Mouse (Mus musculus): ENCODE results near the gene Ing5.
"Not testable (repeated sequence)": the region's sequence is repeated elsewhere in the genome, so short reads cannot be mapped to it uniquely, and the experiment has no call there.

Gene Ing5

GRCm38 (mm10) chr1:93803556-93804507 lies at the start of gene Ing5:
Gene Ing5, plus strand, starts transcription at chr1:93803965.
- DNase-seq (ENCODE audit: low spot score in 2 of 2) = peak; percentile 98 to 99

GRCm38 (mm10) chr1:93754573-93755290 lies 49.0 kb upstream of the Ing5 start, which contains the start of gene Thap4:
Gene Thap4, minus strand, starts transcription at chr1:93754864.
- DNase-seq (ENCODE audit: low spot score in 2 of 2) = peak; percentile 93

- DNase-seq (ENCODE audit: low spot score in 2 of 2) = peak in 1 of 2 experiments; percentile 13
These were observed 48.5 kb upstream of the Ing5 start for GRCm38 (mm10) chr1:93755291-93755610.

DNA sequence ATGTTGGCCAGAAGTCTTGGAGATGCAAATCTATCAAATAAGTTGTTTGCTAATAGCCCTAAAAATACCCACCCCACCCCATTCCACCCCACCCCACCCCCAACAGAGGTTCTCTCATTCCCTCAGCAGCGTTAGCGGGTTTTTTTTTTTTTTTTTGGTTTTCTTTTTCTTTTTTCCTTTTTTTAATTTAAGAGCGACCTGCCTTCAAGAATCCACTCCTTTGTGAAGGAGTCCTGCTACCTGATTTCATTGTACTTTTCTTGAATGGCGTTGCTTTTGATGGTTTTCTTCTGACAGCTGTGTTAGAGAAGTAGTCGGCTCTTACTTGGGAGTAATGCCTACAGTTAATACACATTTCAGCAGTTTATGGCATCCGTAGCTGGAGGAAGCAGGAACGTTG lies 48.1 kb upstream of the Ing5 start:
- DNase-seq (ENCODE audit: low spot score in 2 of 2) = no peak

GRCm38 (mm10) chr1:93756154-93756553 lies 47.6 kb upstream of the Ing5 start:
- no peak for DNase-seq (ENCODE audit: low spot score in 2 of 2)

DNA sequence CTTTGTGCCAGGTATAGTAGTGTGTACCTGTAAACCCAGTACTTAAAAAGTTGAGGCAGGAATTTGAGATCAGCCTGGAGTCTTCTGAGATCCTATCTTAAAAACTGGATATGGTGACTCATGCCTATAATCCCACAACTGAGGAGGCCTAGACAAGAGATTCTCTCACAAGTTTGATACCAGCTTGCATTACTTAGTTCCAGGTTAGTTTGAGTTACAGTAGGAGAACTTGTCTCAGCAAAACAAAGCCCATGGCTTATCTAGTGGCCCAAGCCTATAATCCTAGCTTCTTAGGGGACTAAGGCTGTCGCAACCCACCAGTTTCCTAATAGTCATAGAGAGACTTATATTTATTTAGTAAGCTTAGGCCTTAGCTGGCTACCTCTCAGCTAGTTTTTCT lies 43.7 kb upstream of the Ing5 start:
- DNase-seq (ENCODE audit: low spot score in 2 of 2) = no peak

DNA sequence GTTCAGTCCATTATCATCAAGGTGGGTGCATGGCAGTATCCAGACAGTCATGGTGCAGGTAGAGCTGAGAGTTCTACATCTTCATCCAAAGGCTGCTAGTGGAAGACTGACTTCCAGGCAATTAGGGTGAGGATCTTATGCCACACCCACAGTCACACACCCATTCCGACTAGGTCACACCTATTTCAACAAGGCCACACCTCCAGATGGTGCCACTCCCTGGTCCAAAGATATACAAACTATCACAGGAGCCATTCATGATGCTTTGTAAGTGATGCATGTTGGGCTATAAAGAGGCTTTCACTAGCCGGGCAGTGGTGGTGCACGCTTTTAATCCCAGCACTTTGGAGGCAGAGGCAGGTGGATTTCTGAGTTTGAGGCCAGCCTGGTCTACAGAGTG lies 40.2 kb upstream of the Ing5 start:
- DNase-seq (ENCODE audit: low spot score in 2 of 2) = not testable (repeated sequence)

DNA sequence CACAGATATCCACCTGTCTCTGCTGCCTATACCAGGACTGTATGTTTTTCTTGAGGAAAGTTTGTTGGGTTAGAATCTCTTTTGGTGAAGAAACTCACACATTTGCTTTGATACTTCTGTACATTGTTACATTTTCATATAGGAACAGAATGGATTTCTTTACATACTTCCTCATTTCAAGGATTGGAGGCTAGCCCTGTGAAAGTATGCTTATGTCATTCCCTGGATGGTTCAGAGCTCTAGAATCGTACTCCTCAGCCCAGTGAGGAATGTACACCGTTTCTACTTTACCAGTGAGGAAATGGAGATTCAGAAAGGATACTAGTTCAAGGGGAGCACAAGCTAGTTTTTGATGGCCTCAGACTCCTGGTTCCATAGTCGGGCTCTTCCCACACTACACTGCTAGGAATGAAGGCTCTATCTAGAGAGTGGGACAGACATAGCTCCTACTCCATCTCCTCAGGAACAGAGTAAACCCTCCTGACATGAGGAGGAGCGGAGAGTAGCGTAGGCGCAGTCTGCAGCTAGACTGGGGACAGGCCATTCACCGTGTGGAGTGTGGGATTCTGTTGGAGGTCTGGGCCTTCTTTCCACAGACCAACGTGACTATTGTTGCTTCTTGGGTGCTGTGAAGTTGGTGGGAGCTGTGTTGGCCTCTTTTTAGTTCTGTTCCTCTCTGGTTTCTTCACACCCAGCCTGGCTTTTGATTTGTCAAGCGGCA lies 38.7 kb upstream of the Ing5 start:
- DNase-seq (ENCODE audit: low spot score in 2 of 2) = peak in 1 of 2 experiments; percentile 22

DNA sequence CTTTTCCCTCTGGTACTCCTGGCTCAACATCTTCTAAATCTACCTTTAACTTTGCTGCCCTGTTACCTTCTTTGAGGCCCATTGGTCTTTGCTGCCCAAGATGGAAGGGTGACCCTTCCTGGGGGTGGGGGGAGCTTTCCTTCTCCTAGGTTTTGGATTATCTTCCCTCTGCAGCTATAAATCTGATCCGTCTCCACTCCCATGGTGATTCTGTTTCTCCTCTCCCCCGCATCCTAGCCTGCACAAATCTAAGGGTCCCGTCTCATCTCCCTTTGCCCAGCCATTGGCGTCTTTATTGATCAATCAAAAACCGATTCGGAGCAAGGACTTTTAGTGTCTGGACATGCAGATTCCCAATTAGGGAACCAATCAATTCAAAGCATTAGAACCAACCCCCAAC lies 36.2 kb upstream of the Ing5 start:
- DNase-seq (ENCODE audit: low spot score in 2 of 2) = no peak

- DNase-seq (ENCODE audit: low spot score in 2 of 2) = no peak
These were observed 33.9 kb upstream of the Ing5 start for GRCm38 (mm10) chr1:93769901-93770300.

DNA sequence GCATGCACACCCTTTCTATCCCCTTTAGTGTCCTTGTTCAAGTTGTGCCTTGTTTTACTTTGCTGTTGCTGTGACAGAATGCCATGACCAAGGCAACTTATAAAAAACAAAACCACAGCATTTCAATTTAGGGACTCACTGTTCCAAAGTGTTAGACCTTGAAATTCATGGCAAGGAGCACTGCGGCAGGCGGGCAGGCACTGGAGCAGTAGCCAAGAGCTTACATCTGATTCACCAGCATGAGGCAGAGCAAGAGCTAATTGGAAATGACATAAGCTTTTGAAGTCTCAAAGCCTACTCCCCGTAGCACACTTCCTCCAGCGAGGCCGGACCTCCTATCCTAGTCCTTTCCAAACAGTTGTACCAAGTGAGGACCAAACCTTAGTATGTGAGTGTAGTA lies 27.1 kb upstream of the Ing5 start:
- no peak for DNase-seq (ENCODE audit: low spot score in 2 of 2)

DNA sequence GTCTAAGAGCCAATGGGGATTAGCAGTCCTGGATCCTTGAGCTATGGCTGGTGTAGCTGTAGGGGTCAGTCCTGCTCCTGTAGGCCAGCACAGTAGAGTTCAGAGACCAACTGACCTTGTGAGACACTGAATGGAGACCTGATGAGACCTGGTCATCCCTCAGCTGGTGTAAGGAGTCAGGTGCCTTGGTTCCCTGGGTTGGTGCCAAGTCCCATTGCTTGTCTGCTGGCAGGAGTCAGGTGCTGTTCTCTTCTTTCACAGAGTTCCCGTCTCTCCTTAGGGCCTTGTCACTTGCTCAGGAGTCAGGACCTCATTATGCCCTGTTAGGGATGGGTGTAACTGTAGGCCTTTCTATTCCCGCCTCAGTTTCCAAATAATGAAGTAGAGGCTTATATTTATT lies 16.9 kb upstream of the Ing5 start:
- no peak for DNase-seq (ENCODE audit: low spot score in 2 of 2)

DNA sequence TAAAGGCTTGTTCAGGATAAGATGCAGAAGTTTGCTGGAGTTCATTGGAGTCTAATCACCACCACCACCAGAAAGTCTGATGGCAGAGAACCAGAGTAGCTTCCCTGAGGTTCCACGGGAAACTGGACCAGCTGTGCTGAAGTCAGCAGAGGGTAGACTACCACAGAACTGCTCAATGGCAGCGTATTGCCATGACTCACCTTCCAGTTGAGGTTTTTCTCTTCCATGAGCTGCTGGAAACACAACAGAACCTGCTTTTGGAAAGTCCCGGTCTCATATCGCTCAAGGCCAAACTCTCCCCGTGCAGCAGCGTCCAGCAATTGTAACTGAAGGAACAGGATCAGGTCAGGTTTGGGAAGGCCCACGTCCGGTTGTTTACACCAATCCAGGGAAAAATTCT lies 9.2 kb upstream of the Ing5 start:
- no peak for DNase-seq (ENCODE audit: low spot score in 2 of 2)

DNA sequence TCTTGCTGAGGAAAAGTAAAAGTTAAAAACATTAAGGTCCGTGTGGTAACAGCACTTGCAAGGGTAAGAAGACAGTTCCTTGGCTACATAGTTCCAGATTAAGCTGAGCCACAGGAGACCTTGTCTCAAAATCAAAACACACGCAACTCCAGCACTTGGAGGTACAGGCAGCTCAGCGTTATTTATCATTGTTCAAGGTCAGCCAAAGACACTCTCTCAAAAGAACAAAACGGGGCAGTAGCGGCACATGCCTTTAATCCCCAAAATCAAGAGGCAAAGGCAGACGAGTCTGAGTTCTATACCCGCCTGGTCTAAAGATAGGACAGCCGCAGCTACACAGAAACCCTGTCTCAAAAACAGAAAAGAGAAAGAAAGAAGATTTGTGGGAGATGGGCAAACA lies 7.9 kb upstream of the Ing5 start:
- no peak for DNase-seq (ENCODE audit: low spot score in 2 of 2)

DNA sequence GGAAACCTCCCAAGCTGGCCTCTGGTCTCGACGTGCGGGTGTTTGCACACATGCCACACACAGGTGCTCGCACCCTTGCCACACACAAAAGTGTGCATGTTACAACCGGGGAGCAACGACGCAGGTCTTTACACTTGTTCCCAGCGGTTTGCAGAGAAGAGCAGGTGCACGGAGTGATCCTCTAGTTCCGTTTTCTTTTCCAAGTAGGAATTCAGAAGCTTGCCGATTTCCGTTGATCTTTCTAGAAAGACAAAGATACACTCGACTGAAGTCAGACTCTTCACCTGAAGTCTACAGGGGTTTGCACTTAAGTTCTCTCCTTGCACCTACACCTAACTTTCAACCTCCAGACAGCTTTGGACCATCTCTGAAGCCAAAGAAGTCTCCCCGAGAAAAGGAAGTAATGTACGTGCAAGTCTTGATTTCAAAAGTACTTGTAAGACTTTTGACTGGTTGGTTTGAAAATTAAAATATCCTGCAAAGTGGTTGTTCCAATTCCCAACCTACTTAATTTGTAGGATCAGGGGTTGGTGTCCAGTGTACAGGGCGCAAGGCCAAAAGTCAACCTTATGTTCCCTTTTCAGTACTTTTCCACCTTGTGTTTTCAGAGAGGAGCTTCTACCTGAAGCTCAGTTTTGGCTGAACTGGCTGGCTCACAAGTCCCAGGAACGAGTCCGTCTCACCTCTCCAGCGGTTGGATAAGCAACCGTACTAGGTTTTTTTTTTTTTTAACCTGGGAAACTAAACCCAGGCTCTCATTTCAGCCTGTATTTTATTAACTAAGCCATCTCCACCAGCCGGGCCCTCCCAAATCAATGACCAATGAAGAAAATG lies 2.9 kb upstream of the Ing5 start:
- no peak for DNase-seq (ENCODE audit: low spot score in 2 of 2)

- DNase-seq (ENCODE audit: low spot score in 2 of 2) = peak; percentile 89 to 94
These were observed 2.0 kb upstream of the Ing5 start, which contains the start of gene Dtymk for GRCm38 (mm10) chr1:93801741-93802238. Gene Dtymk, minus strand, starts transcription at chr1:93801934.

GRCm38 (mm10) chr1:93802771-93803170 lies 994 bp upstream of the Ing5 start:
- no peak for DNase-seq (ENCODE audit: low spot score in 2 of 2)

DNA sequence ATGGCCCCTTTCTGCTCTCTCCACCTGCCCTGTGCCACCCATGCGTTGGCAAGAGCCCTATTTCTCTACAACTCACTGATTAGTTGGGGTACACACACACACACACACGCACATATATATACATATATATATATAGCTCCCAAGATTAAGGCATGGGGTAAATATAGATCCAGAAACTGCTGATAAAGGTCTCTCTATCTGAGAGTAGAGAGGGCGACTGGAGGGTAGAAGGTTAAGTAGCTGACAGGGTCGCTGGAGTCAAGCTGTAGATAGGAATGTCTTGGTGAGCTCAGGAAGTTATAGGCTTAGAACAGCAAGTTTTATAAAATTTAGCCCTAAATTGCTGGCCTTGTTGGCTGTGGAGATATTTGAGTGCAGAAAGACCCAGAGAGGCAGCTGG lies 1.1 kb downstream of the Ing5 start:
- no peak for DNase-seq (ENCODE audit: low spot score in 2 of 2)

DNA sequence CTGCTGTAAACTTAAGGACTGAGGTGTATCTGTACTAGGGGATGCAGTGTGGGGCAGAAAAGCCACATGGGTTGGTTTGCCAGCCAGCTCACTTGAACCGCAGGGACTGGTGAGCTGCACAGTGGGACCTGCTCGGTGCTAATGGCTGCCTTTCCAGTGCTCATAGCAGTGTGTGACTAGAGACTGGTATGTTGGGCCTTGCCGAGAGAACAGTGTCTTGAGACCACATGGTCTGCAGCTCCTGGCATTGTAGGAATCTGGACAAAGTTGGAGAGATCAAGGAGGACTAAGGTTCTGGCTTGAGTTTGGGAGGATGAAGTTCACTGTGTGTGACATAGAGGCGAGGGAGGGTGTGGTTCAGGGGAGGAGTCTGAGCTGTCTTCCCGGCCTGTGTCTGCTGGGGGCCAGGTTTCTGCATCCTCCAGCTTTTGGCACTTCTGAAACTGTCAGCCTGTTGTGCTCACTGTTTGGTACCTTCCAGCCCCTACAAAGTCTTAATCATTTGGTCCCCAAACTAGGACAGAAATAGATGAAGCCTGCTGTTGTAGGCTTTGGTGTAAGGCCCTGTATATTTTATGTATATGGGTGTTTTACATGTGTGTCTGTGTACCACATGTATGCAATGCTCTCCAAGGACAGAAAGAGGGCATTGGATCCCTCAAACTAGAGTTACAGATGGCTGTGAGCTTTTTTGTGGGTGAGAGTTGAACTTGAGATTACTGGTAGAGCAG lies 1.6 kb downstream of the Ing5 start:
- no peak for DNase-seq (ENCODE audit: low spot score in 2 of 2)

DNA sequence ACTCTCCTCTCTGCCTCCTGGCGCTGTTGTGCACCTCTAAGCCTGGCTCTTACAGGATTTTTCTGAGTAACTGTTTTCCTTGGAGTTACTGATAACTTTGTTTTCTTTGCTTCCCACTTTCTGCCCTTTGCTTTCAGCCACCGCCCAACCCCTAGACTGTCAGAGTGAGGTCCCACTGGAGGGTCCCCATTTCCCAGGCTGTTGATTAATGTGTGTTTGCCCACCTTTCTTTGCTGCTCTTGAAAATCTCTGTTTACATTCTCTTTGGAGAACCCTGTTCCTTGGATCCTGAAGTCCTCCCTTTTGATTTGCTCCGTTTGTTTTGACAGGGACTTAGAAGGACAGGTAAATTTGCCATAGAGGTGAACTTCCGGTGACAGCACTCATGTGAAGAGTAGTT lies 5.1 kb downstream of the Ing5 start:
- no peak for DNase-seq (ENCODE audit: low spot score in 2 of 2)
